Mouse (Mus musculus): ENCODE data around the gene Ppm1h. TPM values are rescaled to one million over a fixed set of nuclear protein-coding genes. Genes with fewer than 3 reads are reported as not detected.
"Not testable (repeated sequence)": the region's sequence is repeated elsewhere in the genome, so short reads cannot be mapped to it uniquely, and the experiment has no call there.

Gene Ppm1h
- total and polyA plus RNA-seq, 2 experiments from 2014 or later = 31.1 to 31.7 TPM

DNA sequence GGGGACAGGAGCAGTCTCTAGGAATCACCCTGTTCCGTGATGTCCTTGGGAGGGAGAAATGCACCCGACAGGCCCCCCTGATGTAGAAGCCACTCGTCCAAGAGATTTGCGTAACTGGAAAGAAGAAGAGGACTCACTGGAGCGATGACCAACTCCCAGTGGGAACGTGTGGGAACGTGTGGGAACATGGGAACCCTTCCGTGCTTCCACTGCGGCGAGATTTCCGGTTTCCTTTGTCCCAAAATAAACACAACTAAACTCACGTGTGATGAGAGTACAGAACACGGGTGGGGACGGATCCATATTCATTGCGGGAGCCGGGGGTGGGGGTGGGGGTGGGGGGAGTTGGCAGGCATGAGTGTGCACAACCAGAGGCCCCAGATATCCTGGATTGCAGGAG, 281.7 kb downstream of the Ppm1h start:
- Histone ChIP-seq H3K36me3 (ENCODE audit: insufficient read depth) (no peaks in the 10 kb centered on the region), H3K4me2 (ENCODE audit: low read depth) (no peak overlapping the region), H3K4me1 (ENCODE audit: insufficient read depth) (peaks cover 10% of the 10 kb centered on the region; the same call in 1 of the 2 replicates), H3K27me3 (ENCODE audit: insufficient read depth, low read length) (no peaks in the 10 kb centered on the region), H3K9me3 (ENCODE audit: low read length) (no peaks in the 10 kb centered on the region), H3K27ac (ENCODE audit: low read depth, low read length) (no peak overlapping the region), H3K4me3 (ENCODE audit: low read depth, low read length) (no peak overlapping the region), H3K9ac (no peak overlapping the region)
- no peak for DNase-seq
- TF ChIP-seq CTCF (IDR thresholded peaks at IDR 0.05; ENCODE audit: low read depth) = no peak
- ATAC-seq = no peak
- 84% methylated on average over 16 of the region's 16 CpGs for WGBS

DNA sequence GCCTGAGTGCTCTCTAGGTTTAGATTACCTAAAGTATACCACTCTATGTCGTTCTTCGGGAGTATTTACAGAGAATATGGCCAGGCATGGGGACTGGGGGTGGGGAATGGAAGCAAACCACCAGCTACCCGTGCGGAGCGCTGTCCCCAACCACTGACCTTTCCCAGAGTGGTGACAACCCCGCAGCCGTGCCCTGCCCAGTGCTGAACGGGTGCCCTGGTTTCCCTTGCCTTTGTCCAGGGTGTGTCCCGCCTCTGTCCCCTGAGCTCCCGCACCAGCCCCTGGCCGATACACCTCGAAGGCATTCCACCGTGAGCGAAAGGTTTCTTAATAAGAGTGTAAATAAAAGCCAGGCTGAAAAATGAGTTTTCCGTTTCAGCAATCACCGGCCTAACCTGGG, 282.2 kb downstream of the Ppm1h start:
- no peaks in the 10 kb centered on the region for H3K36me3 ChIP-seq (ENCODE audit: insufficient read depth)
- H3K27ac ChIP-seq (ENCODE audit: low read depth, low read length) = no peak overlapping the region
- no peak for DNase-seq
- no peak overlapping the region for H3K4me2 ChIP-seq (ENCODE audit: low read depth)
- no peak overlapping the region for H3K9ac ChIP-seq
- no peak overlapping the region for H3K4me3 ChIP-seq (ENCODE audit: low read depth, low read length)
- no peaks in the 10 kb centered on the region for H3K9me3 ChIP-seq (ENCODE audit: low read length)
- peaks cover 10% of the 10 kb centered on the region; the same call in 1 of the 2 replicates for H3K4me1 ChIP-seq (ENCODE audit: insufficient read depth)
- ATAC-seq = no peak
- no peaks in the 10 kb centered on the region for H3K27me3 ChIP-seq (ENCODE audit: insufficient read depth, low read length)
- 70% methylated on average over 16 of the region's 16 CpGs for WGBS
- no peak for TF ChIP-seq CTCF (IDR thresholded peaks at IDR 0.05; ENCODE audit: low read depth)

DNA sequence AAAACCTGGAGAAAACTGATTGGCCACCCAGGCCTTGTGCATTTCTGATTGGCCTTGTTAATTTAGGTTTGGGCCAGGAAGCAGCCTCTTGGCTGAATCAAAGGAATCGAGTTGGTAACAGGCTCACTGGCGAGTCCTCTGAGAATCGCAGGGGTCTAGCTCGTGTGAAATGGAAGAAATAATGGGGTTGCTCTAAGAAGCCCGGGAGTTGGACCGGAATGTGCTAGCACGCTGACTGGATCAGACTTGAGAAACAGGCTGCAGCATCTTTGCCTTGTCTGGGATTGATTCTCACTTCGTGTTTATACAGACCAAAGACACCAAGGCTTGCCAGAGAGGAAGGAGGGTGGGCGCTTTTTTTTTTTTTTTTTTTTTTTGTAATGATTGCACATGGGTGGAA, 282.9 kb downstream of the Ppm1h start:
- no peak overlapping the region for H3K4me2 ChIP-seq (ENCODE audit: low read depth)
- TF ChIP-seq CTCF (IDR thresholded peaks at IDR 0.05; ENCODE audit: low read depth) = no peak
- no peak overlapping the region for H3K4me3 ChIP-seq (ENCODE audit: low read depth, low read length)
- no peaks in the 10 kb centered on the region for H3K9me3 ChIP-seq (ENCODE audit: low read length)
- ATAC-seq (peak; percentile 32; the same call in 1 of the 2 replicates), DNase-seq (no peak)
- 58% methylated on average over 9 of the region's 9 CpGs for WGBS
- H3K9ac ChIP-seq = no peak overlapping the region
- H3K27ac ChIP-seq (ENCODE audit: low read depth, low read length) = no peak overlapping the region
- H3K4me1 ChIP-seq (ENCODE audit: insufficient read depth) = peaks cover 10% of the 10 kb centered on the region; the same call in 1 of the 2 replicates
- H3K36me3 ChIP-seq (ENCODE audit: insufficient read depth) = no peaks in the 10 kb centered on the region
- no peaks in the 10 kb centered on the region for H3K27me3 ChIP-seq (ENCODE audit: insufficient read depth, low read length)

DNA sequence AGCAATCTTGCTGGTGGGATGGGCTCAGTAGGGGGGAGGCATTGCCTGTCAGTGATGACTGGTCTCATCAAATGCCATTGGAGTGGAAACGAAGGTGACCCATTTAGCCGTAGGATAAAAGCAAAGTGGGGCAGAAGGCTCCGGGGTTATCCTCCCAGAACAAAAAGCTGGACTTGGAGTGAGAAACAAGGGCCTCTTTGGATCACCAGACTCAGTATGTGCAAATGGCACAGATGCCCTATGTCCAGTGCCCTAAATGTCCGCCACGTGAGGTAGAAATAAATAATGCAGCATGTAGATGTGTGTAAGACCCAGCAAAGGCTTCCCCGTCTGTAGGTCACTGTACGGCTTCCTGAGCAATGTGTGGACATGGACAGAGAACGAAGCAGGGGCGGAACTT, 284.1 kb downstream of the Ppm1h start:
- Histone ChIP-seq H3K4me2 (ENCODE audit: low read depth) (no peak overlapping the region), H3K4me1 (ENCODE audit: insufficient read depth) (peaks cover 10% of the 10 kb centered on the region; the same call in 1 of the 2 replicates)
- 69% methylated on average over 9 of the region's 9 CpGs for WGBS

DNA sequence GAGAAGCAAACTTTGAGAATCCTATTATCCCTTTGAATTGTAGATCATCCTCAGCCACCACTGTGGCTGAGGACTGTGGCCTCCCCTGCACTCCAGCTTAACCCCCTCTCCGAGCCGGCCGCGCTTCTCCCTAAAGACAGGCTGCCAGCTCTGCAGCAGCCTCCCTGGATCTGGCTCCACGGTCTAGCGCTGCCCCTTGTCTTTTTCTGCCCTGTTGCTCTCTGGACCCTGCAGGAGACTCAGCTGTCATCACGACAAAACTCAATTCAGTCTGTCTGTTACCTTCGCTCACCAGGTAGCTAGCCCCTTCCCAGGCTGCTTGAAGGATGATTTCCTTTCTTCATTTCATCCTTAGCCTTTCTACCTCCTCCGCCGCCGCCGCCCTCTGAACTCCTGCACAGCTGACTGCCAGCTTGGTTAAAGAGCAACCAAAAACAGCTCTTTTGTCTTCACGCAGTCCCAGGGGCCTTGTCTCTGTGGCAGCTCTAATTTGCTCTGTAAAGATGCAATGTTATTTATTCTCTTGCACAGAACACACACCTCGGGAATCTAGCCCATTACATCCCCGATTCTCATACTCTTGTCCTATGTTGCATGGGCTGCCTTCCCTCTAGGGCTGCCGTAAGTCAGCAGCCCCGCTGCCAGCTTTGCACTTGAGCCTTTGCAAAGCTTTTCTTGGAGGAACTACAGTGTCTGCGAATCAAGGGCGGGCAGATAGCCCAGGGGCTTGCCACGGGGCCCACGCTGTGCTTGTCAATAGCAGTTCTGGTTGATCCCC, 285.1 kb downstream of the Ppm1h start:
- no peaks in the 10 kb centered on the region for H3K27me3 ChIP-seq (ENCODE audit: insufficient read depth, low read length)
- H3K4me3 ChIP-seq (ENCODE audit: low read depth, low read length) = peak overlapping the region; percentile 12; the same call in 1 of the 2 replicates
- H3K9me3 ChIP-seq (ENCODE audit: low read length) = no peaks in the 10 kb centered on the region
- no peak for TF ChIP-seq CTCF (IDR thresholded peaks at IDR 0.05; ENCODE audit: low read depth)
- peak; percentile 72 for ATAC-seq
- H3K9ac ChIP-seq = peak overlapping the region; percentile 39
- peak; percentile 60 for DNase-seq
- peak overlapping the region; percentile 29; the same call in 1 of the 2 replicates for H3K27ac ChIP-seq (ENCODE audit: low read depth, low read length)
- WGBS = 3% methylated on average over 21 of the region's 21 CpGs
- H3K4me1 ChIP-seq (ENCODE audit: insufficient read depth) = peaks cover 10% of the 10 kb centered on the region; the same call in 1 of the 2 replicates
- H3K36me3 ChIP-seq (ENCODE audit: insufficient read depth) = no peaks in the 10 kb centered on the region
- H3K4me2 ChIP-seq (ENCODE audit: low read depth) = peak overlapping the region; percentile 42

More for the DNA sequence above, 284.1 kb downstream of the Ppm1h start:
- Histone ChIP-seq H3K9me3 (ENCODE audit: low read length) (no peaks in the 10 kb centered on the region), H3K9ac (no peak overlapping the region), H3K27me3 (ENCODE audit: insufficient read depth, low read length) (no peaks in the 10 kb centered on the region), H3K27ac (ENCODE audit: low read depth, low read length) (no peak overlapping the region), H3K36me3 (ENCODE audit: insufficient read depth) (no peaks in the 10 kb centered on the region), H3K4me3 (ENCODE audit: low read depth, low read length) (no peak overlapping the region)
- no peak for ATAC-seq
- TF ChIP-seq CTCF (IDR thresholded peaks at IDR 0.05; ENCODE audit: low read depth) = no peak
- no peak for DNase-seq

DNA sequence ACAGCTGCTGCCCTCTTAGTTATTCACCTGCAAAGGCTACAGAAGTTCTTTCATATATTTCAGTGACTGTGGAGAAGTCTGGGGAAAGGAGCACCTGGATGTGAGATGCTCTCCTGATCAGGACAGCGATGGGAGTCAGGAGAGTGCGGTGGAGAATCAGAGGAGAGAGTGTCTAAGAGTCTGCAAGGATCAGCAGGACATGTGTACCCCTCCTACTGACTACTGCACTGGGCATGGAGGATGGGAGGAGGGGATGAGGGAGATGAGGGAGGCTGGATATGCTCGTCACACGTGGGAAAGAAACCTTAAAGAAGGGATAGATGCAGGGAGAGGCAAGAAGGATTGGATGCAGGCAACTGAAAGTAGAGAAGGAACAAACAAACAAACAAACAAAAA, 285.7 kb downstream of the Ppm1h start:
- H3K9me3 ChIP-seq (ENCODE audit: low read length) = no peaks in the 10 kb centered on the region
- DNase-seq (no peak), ATAC-seq (peak; percentile 30; the same call in 1 of the 2 replicates)
- 30% methylated on average over 4 of the region's 4 CpGs for WGBS
- H3K4me1 ChIP-seq (ENCODE audit: insufficient read depth) = peaks cover 10% of the 10 kb centered on the region; the same call in 1 of the 2 replicates
- no peak for TF ChIP-seq CTCF (IDR thresholded peaks at IDR 0.05; ENCODE audit: low read depth)
- H3K27ac ChIP-seq (ENCODE audit: low read depth, low read length) = peak overlapping the region; percentile 29
- no peaks in the 10 kb centered on the region for H3K27me3 ChIP-seq (ENCODE audit: insufficient read depth, low read length)
- no peaks in the 10 kb centered on the region for H3K36me3 ChIP-seq (ENCODE audit: insufficient read depth)
- H3K4me2 ChIP-seq (ENCODE audit: low read depth) = peak overlapping the region; percentile 42; the same call in 1 of the 2 replicates
- H3K4me3 ChIP-seq (ENCODE audit: low read depth, low read length) = no peak overlapping the region; the same call in 1 of the 2 replicates
- H3K9ac ChIP-seq = 0 out of 2 replicates have a peak overlapping the region, but pooled peaks have one; percentile 39

DNA sequence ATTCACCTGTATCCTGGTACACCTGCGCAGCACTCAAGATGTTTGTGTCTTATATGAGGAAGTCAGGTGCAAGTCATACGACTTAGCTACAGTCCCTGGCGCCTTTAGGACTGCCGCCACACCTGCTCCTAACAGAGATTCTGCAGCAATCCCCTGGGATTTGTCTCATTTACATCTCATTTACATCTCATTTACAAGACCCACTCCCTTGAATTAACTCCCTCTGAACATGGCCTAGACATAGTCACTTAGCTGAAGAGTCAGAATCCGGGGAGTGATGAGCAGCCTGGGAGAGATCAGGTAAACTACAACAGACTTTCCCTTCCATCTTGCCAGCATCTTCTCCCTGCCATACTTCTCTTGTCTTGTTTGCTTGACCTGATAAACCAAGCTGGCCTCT, 287.1 kb downstream of the Ppm1h start:
- not testable (repeated sequence) for DNase-seq

More for the DNA sequence above, 287.1 kb downstream of the Ppm1h start:
- not testable (repeated sequence) for ATAC-seq; H3K27me3 ChIP-seq (ENCODE audit: insufficient read depth, low read length); H3K9me3 ChIP-seq (ENCODE audit: low read length); H3K4me1 ChIP-seq (ENCODE audit: insufficient read depth); H3K36me3 ChIP-seq (ENCODE audit: insufficient read depth); H3K4me2 ChIP-seq (ENCODE audit: low read depth); H3K27ac ChIP-seq (ENCODE audit: low read depth, low read length); H3K4me3 ChIP-seq (ENCODE audit: low read depth, low read length); H3K9ac ChIP-seq
- 53% methylated on average over 4 of the region's 5 CpGs for WGBS

Data from forebrain, postnatal 0 days (tissue).